Mouse (Mus musculus): ENCODE measurements at regions not wholly inside any gene's neighbourhood (a gene's known extent, or its start where the extent isn't known, plus 50 kb on each side); places are given as distances from the start of the nearest gene placed in this dataset.

- no peak for TF ChIP-seq ZC3H11A (IDR thresholded peaks at IDR 0.05; ENCODE audit: borderline replicate concordance, low read depth, low read length)
- TF ChIP-seq HCFC1 (IDR thresholded peaks at IDR 0.05; ENCODE audit: borderline replicate concordance, insufficient read depth, low read length), result no peak
- TF ChIP-seq MAFK (IDR thresholded peaks at IDR 0.05; ENCODE audit: insufficient read depth, low read depth, low read length), result no peak
- no peak for TF ChIP-seq CHD2 (IDR thresholded peaks at IDR 0.05; ENCODE audit: low read depth, low read length)
- TF ChIP-seq ZNF384 (IDR thresholded peaks at IDR 0.05; ENCODE audit: low read depth, low read length), result no peak
These were observed 313.0 kb upstream of the Cdh12 start for GRCm38 (mm10) chr15:20135893-20136570.

All from ES-E14 (cell line).